Mouse (Mus musculus): Measurements from ENCODE around the gene Slc52a3. TPM values are rescaled to one million over a fixed set of nuclear protein-coding genes. Genes with fewer than 3 reads are reported as not detected.

Gene Slc52a3
- 0.80 and 0.86 TPM in 2 replicates for polyA plus RNA-seq (2014; fragmentation: Nextera tagmentation; extraction: Ambion mirVana)

GRCm38 (mm10) chr2:151996229-151997189 is at the start of gene Slc52a3:
TSS of gene Slc52a3 (plus strand) at chr2:151996511.
- peak within 1 kb of the TSS; percentile 48 for H3K4me2 ChIP-seq
- WGBS (ENCODE audit: insufficient replicate concordance) = 9% methylated on average over 35 of the region's 35 CpGs
- 0 out of 2 replicates have a peak, but pooled peaks have one; percentile 12 for ATAC-seq (replicated peaks; ENCODE audit: insufficient number of reproducible peaks, low FRiP score, low TSS enrichment)
- peak within 1 kb of the TSS; percentile 30 for H3K4me3 ChIP-seq (ENCODE audit: low read depth, low read length)
- peaks cover 6% of the 10 kb centered on the region; the same call in 1 of the 2 replicates for H3K4me1 ChIP-seq (ENCODE audit: control insufficient read depth, insufficient read depth, low read length)
- no peaks in the 10 kb centered on the region for H3K36me3 ChIP-seq (ENCODE audit: control insufficient read depth, insufficient read depth, low read length)
- no peak within 1 kb of the TSS for H3K27ac ChIP-seq (ENCODE audit: low read depth, low read length)
- peaks cover 88% of the 10 kb centered on the region for H3K27me3 ChIP-seq (ENCODE audit: control insufficient read depth, insufficient read depth, low read length)
- no peaks in the 10 kb centered on the region for H3K9me3 ChIP-seq (replicated peaks; ENCODE audit: control insufficient read depth, low read length)
- no peak within 1 kb of the TSS for H3K9ac ChIP-seq (ENCODE audit: low read depth, low read length)

GRCm38 (mm10) chr2:151947617-151948016 is 48.7 kb upstream of the Slc52a3 start:
- WGBS (ENCODE audit: insufficient replicate concordance) = 93% methylated on average over 2 of the region's 2 CpGs
- Histone ChIP-seq H3K36me3 (ENCODE audit: control insufficient read depth, insufficient read depth, low read length) (no peaks in the 10 kb centered on the region), H3K4me2 (no peak overlapping the region), H3K4me3 (ENCODE audit: low read depth, low read length) (no peak overlapping the region), H3K9me3 (replicated peaks; ENCODE audit: control insufficient read depth, low read length) (no peaks in the 10 kb centered on the region), H3K27ac (ENCODE audit: low read depth, low read length) (no peak overlapping the region), H3K27me3 (ENCODE audit: control insufficient read depth, insufficient read depth, low read length) (peaks cover 5% of the 10 kb centered on the region), H3K9ac (ENCODE audit: low read depth, low read length) (no peak overlapping the region), H3K4me1 (ENCODE audit: control insufficient read depth, insufficient read depth, low read length) (no peaks in the 10 kb centered on the region)
- no peak for ATAC-seq (replicated peaks; ENCODE audit: insufficient number of reproducible peaks, low FRiP score, low TSS enrichment)

- Histone ChIP-seq H3K4me1 (ENCODE audit: control insufficient read depth, insufficient read depth, low read length) (no peaks in the 10 kb centered on the region), H3K9ac (ENCODE audit: low read depth, low read length) (no peak overlapping the region), H3K36me3 (ENCODE audit: control insufficient read depth, insufficient read depth, low read length) (no peaks in the 10 kb centered on the region), H3K27ac (ENCODE audit: low read depth, low read length) (no peak overlapping the region), H3K4me3 (ENCODE audit: low read depth, low read length) (no peak overlapping the region), H3K9me3 (replicated peaks; ENCODE audit: control insufficient read depth, low read length) (no peaks in the 10 kb centered on the region), H3K4me2 (no peak overlapping the region), H3K27me3 (ENCODE audit: control insufficient read depth, insufficient read depth, low read length) (peaks cover 5% of the 10 kb centered on the region)
- 75% methylated on average over 7 of the region's 7 CpGs for WGBS (ENCODE audit: insufficient replicate concordance)
- no peak for ATAC-seq (replicated peaks; ENCODE audit: insufficient number of reproducible peaks, low FRiP score, low TSS enrichment)
Measured at GRCm38 (mm10) chr2:151948311-151948710, 48.0 kb upstream of the Slc52a3 start.

GRCm38 (mm10) chr2:151949082-151949774 is 47.1 kb upstream of the Slc52a3 start:
- ATAC-seq (replicated peaks; ENCODE audit: insufficient number of reproducible peaks, low FRiP score, low TSS enrichment) = no peak
- H3K27me3 ChIP-seq (ENCODE audit: control insufficient read depth, insufficient read depth, low read length) = peaks cover 5% of the 10 kb centered on the region
- H3K36me3 ChIP-seq (ENCODE audit: control insufficient read depth, insufficient read depth, low read length) = no peaks in the 10 kb centered on the region
- H3K9me3 ChIP-seq (replicated peaks; ENCODE audit: control insufficient read depth, low read length) = no peaks in the 10 kb centered on the region
- no peak overlapping the region for H3K4me2 ChIP-seq
- WGBS (ENCODE audit: insufficient replicate concordance) = 65% methylated on average over 2 of the region's 2 CpGs
- no peak overlapping the region for H3K4me3 ChIP-seq (ENCODE audit: low read depth, low read length)
- no peak overlapping the region for H3K9ac ChIP-seq (ENCODE audit: low read depth, low read length)
- no peaks in the 10 kb centered on the region for H3K4me1 ChIP-seq (ENCODE audit: control insufficient read depth, insufficient read depth, low read length)
- no peak overlapping the region for H3K27ac ChIP-seq (ENCODE audit: low read depth, low read length)

GRCm38 (mm10) chr2:151953665-151954064 is 42.6 kb upstream of the Slc52a3 start:
- Histone ChIP-seq H3K27ac (ENCODE audit: low read depth, low read length) (no peak overlapping the region), H3K36me3 (ENCODE audit: control insufficient read depth, insufficient read depth, low read length) (no peaks in the 10 kb centered on the region), H3K9ac (ENCODE audit: low read depth, low read length) (no peak overlapping the region), H3K27me3 (ENCODE audit: control insufficient read depth, insufficient read depth, low read length) (no peaks in the 10 kb centered on the region), H3K9me3 (replicated peaks; ENCODE audit: control insufficient read depth, low read length) (no peaks in the 10 kb centered on the region), H3K4me3 (ENCODE audit: low read depth, low read length) (no peak overlapping the region), H3K4me1 (ENCODE audit: control insufficient read depth, insufficient read depth, low read length) (0 out of 2 replicates have a peak, but pooled peaks cover 3% of the 10 kb centered on the region), H3K4me2 (no peak overlapping the region)
- 81% methylated on average over 8 of the region's 8 CpGs for WGBS (ENCODE audit: insufficient replicate concordance)
- no peak for ATAC-seq (replicated peaks; ENCODE audit: insufficient number of reproducible peaks, low FRiP score, low TSS enrichment)

- no peak for ATAC-seq (replicated peaks; ENCODE audit: insufficient number of reproducible peaks, low FRiP score, low TSS enrichment)
- no peak overlapping the region for H3K4me3 ChIP-seq (ENCODE audit: low read depth, low read length)
- no peaks in the 10 kb centered on the region for H3K36me3 ChIP-seq (ENCODE audit: control insufficient read depth, insufficient read depth, low read length)
- H3K4me1 ChIP-seq (ENCODE audit: control insufficient read depth, insufficient read depth, low read length) = 0 out of 2 replicates have a peak, but pooled peaks cover 9% of the 10 kb centered on the region
- H3K9ac ChIP-seq (ENCODE audit: low read depth, low read length) = no peak overlapping the region
- WGBS (ENCODE audit: insufficient replicate concordance) = 56% methylated on average over 4 of the region's 4 CpGs
- no peak overlapping the region for H3K4me2 ChIP-seq
- H3K27ac ChIP-seq (ENCODE audit: low read depth, low read length) = no peak overlapping the region
- no peaks in the 10 kb centered on the region for H3K9me3 ChIP-seq (replicated peaks; ENCODE audit: control insufficient read depth, low read length)
- H3K27me3 ChIP-seq (ENCODE audit: control insufficient read depth, insufficient read depth, low read length) = no peaks in the 10 kb centered on the region
Measured at GRCm38 (mm10) chr2:151956500-151957137, 39.7 kb upstream of the Slc52a3 start.

- H3K27me3 ChIP-seq (ENCODE audit: control insufficient read depth, insufficient read depth, low read length) = no peaks in the 10 kb centered on the region
- H3K4me1 ChIP-seq (ENCODE audit: control insufficient read depth, insufficient read depth, low read length) = peaks cover 16% of the 10 kb centered on the region; the same call in 1 of the 2 replicates
Measured at GRCm38 (mm10) chr2:151959274-151959673, 37.0 kb upstream of the Slc52a3 start.

More at GRCm38 (mm10) chr2:151959274-151959673, 37.0 kb upstream of the Slc52a3 start:
- no peak overlapping the region for H3K9ac ChIP-seq (ENCODE audit: low read depth, low read length)
- H3K36me3 ChIP-seq (ENCODE audit: control insufficient read depth, insufficient read depth, low read length) = no peaks in the 10 kb centered on the region
- WGBS (ENCODE audit: insufficient replicate concordance) = 24% methylated on average over 5 of the region's 5 CpGs
- no peak overlapping the region for H3K4me3 ChIP-seq (ENCODE audit: low read depth, low read length)
- H3K27ac ChIP-seq (ENCODE audit: low read depth, low read length) = no peak overlapping the region
- no peak overlapping the region for H3K4me2 ChIP-seq
- no peaks in the 10 kb centered on the region for H3K9me3 ChIP-seq (replicated peaks; ENCODE audit: control insufficient read depth, low read length)
- ATAC-seq (replicated peaks; ENCODE audit: insufficient number of reproducible peaks, low FRiP score, low TSS enrichment) = no peak

All from heart, embryonic 11.5 days (tissue).